Mouse (Mus musculus) heart, embryonic 11.5 days (tissue): Measurements from ENCODE around the gene Gpr137b. TPM values are rescaled to one million over a fixed set of nuclear protein-coding genes. Genes with fewer than 3 reads are reported as not detected.
"Not testable (repeated sequence)": the region's sequence is repeated elsewhere in the genome, so short reads cannot be mapped to it uniquely, and the experiment has no call there.

Source experiments
- ATAC-seq: fragments of 200-750 bp; cut with Nextera tagmentation; replicated peaks from 2 replicates; pipeline ENCODE4 v1.8.0; 2017; ENCODE audit warnings: moderate library complexity; ENCODE audit not compliant: insufficient number of reproducible peaks, low FRiP score, low TSS enrichment
- H3K27ac ChIP-seq: fragments of 300-500 bp; sonication (generic); 2 replicates; pipeline ENCODE4 v1.5.1; 2014; ENCODE audit warnings: mild to moderate bottlenecking, low read depth, low read length
- H3K27me3 ChIP-seq: fragments of 300-500 bp; sonication (generic); 2 replicates; pipeline ENCODE4 v1.6.1; 2014; ENCODE audit warnings: mild to moderate bottlenecking, low read length, mixed read lengths; ENCODE audit not compliant: control insufficient read depth, insufficient read depth
- H3K36me3 ChIP-seq: fragments of 300-500 bp; sonication (generic); 2 replicates; pipeline ENCODE4 v1.6.1; 2014; ENCODE audit warnings: mild to moderate bottlenecking, low read length, moderate library complexity, mixed read lengths; ENCODE audit not compliant: control insufficient read depth, insufficient read depth
- H3K4me1 ChIP-seq: fragments of 300-500 bp; sonication (generic); 2 replicates; pipeline ENCODE4 v1.6.1; 2014; ENCODE audit warnings: low read length; ENCODE audit not compliant: control insufficient read depth, insufficient read depth
- H3K4me2 ChIP-seq: fragments of 300-500 bp; sonication (generic); 2 replicates; pipeline ENCODE4 v1.6.1; 2014; ENCODE audit warnings: mild to moderate bottlenecking, moderate library complexity
- H3K4me3 ChIP-seq: fragments of 300-500 bp; sonication (generic); 2 replicates; pipeline ENCODE4 v1.5.1; 2014; ENCODE audit warnings: low read depth, low read length
- H3K9ac ChIP-seq: fragments of 300-500 bp; sonication (generic); 2 replicates; pipeline ENCODE4 v1.6.1; 2014; ENCODE audit warnings: mild to moderate bottlenecking, low read depth, low read length, moderate library complexity
- H3K9me3 ChIP-seq: fragments of 300-500 bp; sonication (generic); replicated peaks from 2 replicates; pipeline ENCODE4 v1.6.1; 2016; ENCODE audit warnings: low read length; ENCODE audit not compliant: control insufficient read depth
- WGBS: fragments of 180-500 bp; shearing (Covaris S2); extraction: QIAGEN DNeasy Blood & Tissue Kit; methylation state at CpG from one replicate; pipeline ENCODE4 v1.1.7; 2014; ENCODE audit not compliant: insufficient replicate concordance; 5-methylcytosine and 5-hydroxymethylcytosine counted together
- polyA plus RNA-seq: library from polyadenylated mRNA; unstranded; fragments of >200 nt; fragmentation: Nextera tagmentation; extraction: Ambion mirVana; gene quantifications from 2 replicates; pipeline ENCODE4 v1.2.1, GENCODE M21; 2014

Gpr137b gene
- polyA plus RNA-seq, 1 experiment from 2014 or later: 15.0 TPM

- no peaks in the 10 kb centered on the region for H3K9me3 ChIP-seq
- 57% methylated on average over 3 of the region's 3 CpGs for WGBS
Measured at GRCm38 (mm10) chr13:13414206-13414605, 20.4 kb upstream of the Gpr137b start.

GRCm38 (mm10) chr13:13405511-13405910 lies 11.7 kb upstream of the Gpr137b start:
- H3K27ac ChIP-seq, ATAC-seq, H3K4me1 ChIP-seq: not testable (repeated sequence)

More at GRCm38 (mm10) chr13:13414206-13414605, 20.4 kb upstream of the Gpr137b start:
- H3K9ac ChIP-seq: no peak overlapping the region
- no peaks in the 10 kb centered on the region for H3K4me1 ChIP-seq
- H3K36me3 ChIP-seq: no peaks in the 10 kb centered on the region
- H3K27me3 ChIP-seq: no peaks in the 10 kb centered on the region
- no peak overlapping the region for H3K27ac ChIP-seq
- ATAC-seq: no peak
- H3K4me2 ChIP-seq: no peak overlapping the region
- H3K4me3 ChIP-seq: no peak overlapping the region

GRCm38 (mm10) chr13:13404517-13405155 lies 10.8 kb upstream of the Gpr137b start:
- H3K27ac ChIP-seq, ATAC-seq, H3K9ac ChIP-seq, H3K36me3 ChIP-seq, H3K4me3 ChIP-seq, H3K4me2 ChIP-seq, H3K4me1 ChIP-seq, H3K9me3 ChIP-seq, H3K27me3 ChIP-seq: not testable (repeated sequence)
- WGBS: 70% methylated on average over 5 of the region's 6 CpGs

More at GRCm38 (mm10) chr13:13405511-13405910, 11.7 kb upstream of the Gpr137b start:
- H3K4me2 ChIP-seq, H3K4me3 ChIP-seq, H3K9ac ChIP-seq, H3K27me3 ChIP-seq, H3K36me3 ChIP-seq, H3K9me3 ChIP-seq: not testable (repeated sequence)
- no CpG with 5 or more reads among the region's 6 CpGs for WGBS

- not testable (repeated sequence) for H3K27ac ChIP-seq, H3K27me3 ChIP-seq
- 70% methylated on average over 3 of the region's 6 CpGs for WGBS
Measured at GRCm38 (mm10) chr13:13403839-13404238, 10.0 kb upstream of the Gpr137b start.

GRCm38 (mm10) chr13:13403366-13403765 lies 9.6 kb upstream of the Gpr137b start:
- H3K9ac ChIP-seq, H3K27ac ChIP-seq, H3K4me1 ChIP-seq, H3K36me3 ChIP-seq, H3K4me2 ChIP-seq, H3K9me3 ChIP-seq, H3K4me3 ChIP-seq, H3K27me3 ChIP-seq, ATAC-seq: not testable (repeated sequence)
- WGBS: 72% methylated on average over 2 of the region's 3 CpGs

More at GRCm38 (mm10) chr13:13403839-13404238, 10.0 kb upstream of the Gpr137b start:
- H3K36me3 ChIP-seq, H3K4me3 ChIP-seq, H3K9me3 ChIP-seq, H3K4me2 ChIP-seq, H3K9ac ChIP-seq, H3K4me1 ChIP-seq, ATAC-seq: not testable (repeated sequence)

GRCm38 (mm10) chr13:13402818-13403217 lies 9.0 kb upstream of the Gpr137b start:
- H3K4me2 ChIP-seq, H3K27me3 ChIP-seq, H3K4me3 ChIP-seq, H3K4me1 ChIP-seq, H3K9me3 ChIP-seq, H3K9ac ChIP-seq, H3K36me3 ChIP-seq, ATAC-seq, H3K27ac ChIP-seq: not testable (repeated sequence)
- 73% methylated on average over 5 of the region's 5 CpGs for WGBS

- not testable (repeated sequence) for H3K9me3 ChIP-seq, H3K27ac ChIP-seq, ATAC-seq, H3K27me3 ChIP-seq, H3K36me3 ChIP-seq, H3K4me1 ChIP-seq, H3K9ac ChIP-seq, H3K4me2 ChIP-seq, H3K4me3 ChIP-seq
- 63% methylated on average over 3 of the region's 3 CpGs for WGBS
Measured at GRCm38 (mm10) chr13:13400851-13401250, 7.0 kb upstream of the Gpr137b start.

- ATAC-seq, H3K9me3 ChIP-seq, H3K4me1 ChIP-seq, H3K27me3 ChIP-seq, H3K9ac ChIP-seq, H3K36me3 ChIP-seq, H3K27ac ChIP-seq: not testable (repeated sequence)
- peak overlapping the region; percentile 38 for H3K4me3 ChIP-seq
- peak overlapping the region; percentile 61 for H3K4me2 ChIP-seq
- under 1% methylated on average over 13 of the region's 15 CpGs for WGBS
Measured at GRCm38 (mm10) chr13:13394096-13394395, 232 bp upstream of the Gpr137b start.

- ATAC-seq, H3K4me3 ChIP-seq, H3K4me2 ChIP-seq, H3K9me3 ChIP-seq, H3K9ac ChIP-seq, H3K27ac ChIP-seq, H3K4me1 ChIP-seq, H3K36me3 ChIP-seq, H3K27me3 ChIP-seq: not testable (repeated sequence)
- WGBS: 71% methylated on average over 1 of the region's 7 CpGs
Measured at GRCm38 (mm10) chr13:13378168-13378859, 15.5 kb downstream of the Gpr137b start.
